Mouse (Mus musculus): ENCODE data around the gene 2610044O15Rik8.

The 2610044O15Rik8 gene

GRCm38 (mm10) chr8:129234027-129234733 is at the start of gene 2610044O15Rik8:
2610044O15Rik8 (minus strand) TSS chr8:129234406.
- peak; percentile 90 for DNase-seq

DNA sequence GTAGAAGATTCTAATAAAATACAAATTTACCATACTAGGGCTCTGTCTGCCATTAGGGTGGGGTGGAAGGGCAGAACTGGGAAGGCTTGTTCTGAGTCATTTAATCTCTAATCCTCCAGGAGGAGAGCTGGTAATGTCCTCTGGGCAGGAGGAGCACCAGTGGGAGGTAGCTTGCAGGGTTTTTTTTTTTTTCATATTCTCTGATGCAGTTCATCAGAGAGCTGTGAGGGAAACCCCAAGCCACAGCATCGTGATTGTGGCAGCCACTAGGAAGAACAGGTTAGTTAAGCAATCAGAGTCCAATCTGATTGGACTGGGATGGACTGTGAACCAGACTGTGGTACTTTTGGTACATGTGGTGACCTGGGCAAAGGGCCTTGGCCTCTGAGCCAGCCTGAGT is 31.7 kb upstream of the 2610044O15Rik8 start:
- no peak for DNase-seq

DNA sequence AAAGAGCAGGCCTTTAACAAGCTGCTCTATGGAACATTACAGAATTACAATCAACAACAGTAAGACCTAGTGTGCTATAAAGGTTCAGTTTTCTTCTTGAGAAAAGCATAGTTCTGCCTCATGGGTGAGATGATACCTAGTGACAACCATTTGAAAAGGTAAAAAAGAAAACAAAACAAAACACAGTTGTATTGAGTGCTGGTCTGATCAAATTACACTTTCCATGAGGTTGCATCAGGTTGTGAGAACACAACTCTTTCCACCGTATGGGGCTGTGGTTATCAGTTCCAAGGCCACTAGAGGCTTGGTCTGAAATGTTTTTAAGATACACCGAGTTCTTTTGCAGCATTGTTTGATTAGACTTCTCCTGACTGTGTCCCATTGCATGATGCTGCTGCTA is 30.1 kb upstream of the 2610044O15Rik8 start:
- no peak for DNase-seq

DNA sequence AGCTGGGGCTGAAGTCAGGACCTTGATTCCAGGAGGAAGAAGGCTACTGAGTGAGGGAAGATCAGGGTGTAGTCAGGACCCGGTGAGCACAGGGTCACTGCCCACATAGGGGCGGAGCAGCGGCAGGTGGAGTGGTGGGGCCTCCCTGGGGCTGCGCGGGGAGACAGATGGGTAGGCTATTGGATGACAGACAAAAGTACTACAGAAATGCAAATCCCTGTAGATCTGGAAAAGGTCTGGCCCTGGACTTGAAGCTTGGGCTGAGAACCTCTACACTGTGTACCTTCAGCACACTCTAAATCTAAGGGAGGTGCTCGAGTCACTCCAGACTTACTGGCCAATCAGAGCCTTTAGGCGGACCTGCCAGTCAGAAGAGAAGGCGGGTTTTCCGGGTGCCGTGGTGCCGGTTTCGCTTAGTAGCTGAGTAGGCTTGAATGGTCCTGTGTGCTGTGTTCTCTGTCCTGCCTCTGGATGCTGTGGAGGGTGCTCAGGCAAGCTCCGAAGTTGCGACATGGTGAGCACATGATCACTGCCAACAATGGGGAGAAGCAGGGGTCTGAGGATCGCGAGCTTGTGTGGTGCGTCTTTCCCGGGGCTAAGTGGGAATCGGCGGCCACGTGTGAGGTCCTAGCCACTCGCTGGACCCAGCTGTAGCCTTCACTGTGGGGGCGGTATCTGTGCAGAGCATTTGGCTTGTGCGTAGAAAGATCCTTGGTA is 29.2 kb upstream of the 2610044O15Rik8 start:
- DNase-seq, result peak; percentile 73 to 84

DNA sequence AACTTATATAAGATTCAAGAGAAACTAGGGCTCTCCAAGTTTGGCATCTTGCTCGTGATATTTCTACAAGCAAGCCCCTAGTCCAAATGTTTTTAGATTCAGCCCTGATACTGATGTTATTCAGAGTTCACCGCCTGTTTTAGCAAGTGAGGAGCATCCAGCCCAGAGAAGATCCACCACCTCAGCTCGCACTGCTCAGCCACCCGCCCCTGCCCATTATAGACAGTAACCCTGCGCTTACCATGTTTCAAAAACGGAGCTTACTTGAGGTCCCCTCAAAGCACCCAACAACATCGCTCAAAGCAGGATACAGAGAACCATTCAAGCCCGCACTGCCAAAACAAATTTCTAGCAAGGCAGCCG is 561 bp downstream of the 2610044O15Rik8 start:
- DNase-seq, result no peak

All from kidney, adult 8-10 months (tissue).